Mouse (Mus musculus) bone marrow macrophage, adult 2 months (primary cell): Measurements from ENCODE around the gene Cars2.

ENCODE experiments used
- CTCF ChIP-seq: IDR thresholded peaks from 2 replicates; pipeline ENCODE4 v1.5.1; 2012; ENCODE audit warnings: low read depth, mild to moderate bottlenecking, low read length, moderate library complexity
- POLR2A ChIP-seq: IDR thresholded peaks from 2 replicates; pipeline ENCODE4 v1.6.1; 2012; ENCODE audit warnings: mild to moderate bottlenecking, low read depth, low read length, borderline replicate concordance

DNA sequence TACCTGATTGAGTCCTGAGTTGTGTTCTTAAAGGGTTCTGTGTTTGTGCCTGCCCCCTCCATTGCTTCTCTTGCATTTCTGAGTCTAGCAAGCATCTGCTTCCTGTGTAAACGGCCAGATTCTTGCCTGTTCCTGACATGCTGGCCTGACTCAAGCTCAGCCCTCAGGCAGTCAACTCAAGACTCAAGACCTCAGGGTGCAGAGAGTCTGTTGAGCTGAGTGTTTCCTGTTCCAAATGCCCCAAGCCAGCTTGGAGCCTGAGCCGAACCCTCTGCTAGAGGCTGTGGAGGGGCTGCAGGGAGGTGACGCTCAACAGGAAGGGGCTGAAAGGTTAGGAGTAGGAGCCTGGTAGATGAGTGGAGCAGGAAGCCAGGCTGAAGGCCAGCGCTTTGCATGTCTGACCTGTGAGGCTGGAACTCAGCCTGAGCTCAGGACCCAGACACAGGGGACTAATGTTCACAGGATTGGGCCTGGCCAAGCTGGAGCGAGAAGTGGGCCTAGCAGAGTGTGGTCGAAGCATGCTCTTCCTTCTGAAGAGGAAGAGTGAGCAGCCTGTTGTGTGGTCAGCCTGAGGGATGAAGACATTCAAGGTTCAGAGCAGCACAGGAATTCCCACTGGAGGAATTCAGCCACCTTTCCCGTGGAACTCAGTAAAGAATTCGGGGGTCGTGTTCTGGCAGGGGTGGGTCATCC lies 24.5 kb upstream of the Cars2 start:
- TF ChIP-seq CTCF = no peak
- no peak for TF ChIP-seq POLR2A
